Mouse (Mus musculus): ENCODE measurements around the gene Stk10. TPM values are rescaled to one million over a fixed set of nuclear protein-coding genes. Genes with fewer than 3 reads are reported as not detected.

Gene Stk10
- polyA plus RNA-seq, 1 experiment from 2014 or later: 2.9 TPM

- Histone ChIP-seq H3K36me3 (no peaks in the 10 kb centered on the region), H3K9me3 (no peaks in the 10 kb centered on the region), H3K9ac (no peak overlapping the region), H3K27ac (no peak overlapping the region), H3K4me3 (no peak overlapping the region), H3K27me3 (no peaks in the 10 kb centered on the region), H3K4me2 (no peak overlapping the region), H3K4me1 (no peaks in the 10 kb centered on the region)
- no peak for ATAC-seq (ENCODE audit: borderline replicate concordance, extremely low read depth, low FRiP score, low TSS enrichment)
- 79% methylated on average over 16 of the region's 16 CpGs for WGBS
Observed at GRCm38 (mm10) chr11:32580305-32580947, 47.3 kb downstream of the Stk10 start.

- ATAC-seq (ENCODE audit: borderline replicate concordance, extremely low read depth, low FRiP score, low TSS enrichment): no peak
- H3K36me3 ChIP-seq: no peaks in the 10 kb centered on the region
- no peak overlapping the region for H3K4me3 ChIP-seq
- H3K4me1 ChIP-seq: no peaks in the 10 kb centered on the region
- H3K27ac ChIP-seq: no peak overlapping the region
- no peaks in the 10 kb centered on the region for H3K27me3 ChIP-seq
- no peaks in the 10 kb centered on the region for H3K9me3 ChIP-seq
- H3K9ac ChIP-seq: no peak overlapping the region
- H3K4me2 ChIP-seq: no peak overlapping the region
- 74% methylated on average over 2 of the region's 2 CpGs for WGBS
Observed at GRCm38 (mm10) chr11:32581031-32581430, 47.9 kb downstream of the Stk10 start.

GRCm38 (mm10) chr11:32582813-32583212 lies 49.7 kb downstream of the Stk10 start:
- Histone ChIP-seq H3K27ac (no peak overlapping the region), H3K4me3 (no peak overlapping the region), H3K4me2 (no peak overlapping the region), H3K9ac (no peak overlapping the region), H3K36me3 (no peaks in the 10 kb centered on the region), H3K9me3 (no peaks in the 10 kb centered on the region), H3K27me3 (no peaks in the 10 kb centered on the region), H3K4me1 (no peaks in the 10 kb centered on the region)
- ATAC-seq (ENCODE audit: borderline replicate concordance, extremely low read depth, low FRiP score, low TSS enrichment): no peak
- WGBS: 46% methylated on average over 5 of the region's 5 CpGs

- no peak overlapping the region for H3K9ac ChIP-seq
- ATAC-seq (ENCODE audit: borderline replicate concordance, extremely low read depth, low FRiP score, low TSS enrichment): no peak
- H3K27ac ChIP-seq: no peak overlapping the region
- H3K36me3 ChIP-seq: no peaks in the 10 kb centered on the region
- 63% methylated on average over 6 of the region's 6 CpGs for WGBS
- H3K4me3 ChIP-seq: no peak overlapping the region
- H3K27me3 ChIP-seq: no peaks in the 10 kb centered on the region
- no peaks in the 10 kb centered on the region for H3K4me1 ChIP-seq
- H3K9me3 ChIP-seq: no peaks in the 10 kb centered on the region
- no peak overlapping the region for H3K4me2 ChIP-seq
Observed at GRCm38 (mm10) chr11:32585996-32586395, 52.9 kb downstream of the Stk10 start.

- Histone ChIP-seq H3K4me1 (no peaks in the 10 kb centered on the region), H3K36me3 (no peaks in the 10 kb centered on the region), H3K9ac (no peak overlapping the region), H3K9me3 (no peaks in the 10 kb centered on the region), H3K4me3 (no peak overlapping the region), H3K27me3 (no peaks in the 10 kb centered on the region), H3K4me2 (no peak overlapping the region), H3K27ac (no peak overlapping the region)
- no peak for ATAC-seq (ENCODE audit: borderline replicate concordance, extremely low read depth, low FRiP score, low TSS enrichment)
- WGBS: 71% methylated on average over 17 of the region's 17 CpGs
Observed at GRCm38 (mm10) chr11:32587191-32588089, 54.3 kb downstream of the Stk10 start.

- 25% methylated on average over 15 of the region's 15 CpGs for WGBS
Observed at GRCm38 (mm10) chr11:32588090-32588891, 55.2 kb downstream of the Stk10 start.

GRCm38 (mm10) chr11:32588892-32589172 lies 55.7 kb downstream of the Stk10 start:
- Histone ChIP-seq H3K4me2 (no peak overlapping the region), H3K9ac (no peak overlapping the region), H3K27me3 (no peaks in the 10 kb centered on the region), H3K27ac (no peak overlapping the region), H3K4me3 (no peak overlapping the region), H3K36me3 (no peaks in the 10 kb centered on the region), H3K9me3 (no peaks in the 10 kb centered on the region), H3K4me1 (no peaks in the 10 kb centered on the region)
- 76% methylated on average over 11 of the region's 11 CpGs for WGBS
- ATAC-seq (ENCODE audit: borderline replicate concordance, extremely low read depth, low FRiP score, low TSS enrichment): no peak

More at GRCm38 (mm10) chr11:32588090-32588891, 55.2 kb downstream of the Stk10 start:
- no peak overlapping the region for H3K4me2 ChIP-seq
- H3K9ac ChIP-seq: no peak overlapping the region
- H3K36me3 ChIP-seq: no peaks in the 10 kb centered on the region
- no peaks in the 10 kb centered on the region for H3K9me3 ChIP-seq
- H3K4me1 ChIP-seq: no peaks in the 10 kb centered on the region
- H3K4me3 ChIP-seq: no peak overlapping the region
- H3K27ac ChIP-seq: no peak overlapping the region
- H3K27me3 ChIP-seq: no peaks in the 10 kb centered on the region
- ATAC-seq (ENCODE audit: borderline replicate concordance, extremely low read depth, low FRiP score, low TSS enrichment): no peak

GRCm38 (mm10) chr11:32589201-32589600 lies 56.1 kb downstream of the Stk10 start:
- Histone ChIP-seq H3K4me1 (no peaks in the 10 kb centered on the region), H3K27me3 (no peaks in the 10 kb centered on the region), H3K4me2 (no peak overlapping the region), H3K36me3 (no peaks in the 10 kb centered on the region), H3K9ac (no peak overlapping the region), H3K27ac (no peak overlapping the region), H3K9me3 (no peaks in the 10 kb centered on the region), H3K4me3 (no peak overlapping the region)
- WGBS: 82% methylated on average over 12 of the region's 12 CpGs
- ATAC-seq (ENCODE audit: borderline replicate concordance, extremely low read depth, low FRiP score, low TSS enrichment): no peak

- no peaks in the 10 kb centered on the region for H3K27me3 ChIP-seq
- no peak overlapping the region for H3K4me3 ChIP-seq
- H3K36me3 ChIP-seq: no peaks in the 10 kb centered on the region
- no peak overlapping the region for H3K4me2 ChIP-seq
- WGBS: 77% methylated on average over 8 of the region's 8 CpGs
- no peak for ATAC-seq (ENCODE audit: borderline replicate concordance, extremely low read depth, low FRiP score, low TSS enrichment)
- H3K9ac ChIP-seq: no peak overlapping the region
- no peaks in the 10 kb centered on the region for H3K9me3 ChIP-seq
- H3K4me1 ChIP-seq: no peaks in the 10 kb centered on the region
- no peak overlapping the region for H3K27ac ChIP-seq
Observed at GRCm38 (mm10) chr11:32589791-32590190, 56.7 kb downstream of the Stk10 start.

GRCm38 (mm10) chr11:32590205-32590604 lies 57.1 kb downstream of the Stk10 start:
- H3K36me3 ChIP-seq: no peaks in the 10 kb centered on the region
- WGBS: 75% methylated on average over 6 of the region's 6 CpGs
- H3K9ac ChIP-seq: no peak overlapping the region
- no peak overlapping the region for H3K4me2 ChIP-seq
- no peaks in the 10 kb centered on the region for H3K27me3 ChIP-seq
- H3K27ac ChIP-seq: no peak overlapping the region
- H3K9me3 ChIP-seq: no peaks in the 10 kb centered on the region
- ATAC-seq (ENCODE audit: borderline replicate concordance, extremely low read depth, low FRiP score, low TSS enrichment): no peak
- no peaks in the 10 kb centered on the region for H3K4me1 ChIP-seq
- no peak overlapping the region for H3K4me3 ChIP-seq

GRCm38 (mm10) chr11:32591921-32592850 lies 59.1 kb downstream of the Stk10 start:
- no peaks in the 10 kb centered on the region for H3K27me3 ChIP-seq
- WGBS: 67% methylated on average over 12 of the region's 12 CpGs
- H3K27ac ChIP-seq: no peak overlapping the region

More at GRCm38 (mm10) chr11:32591921-32592850, 59.1 kb downstream of the Stk10 start:
- H3K9ac ChIP-seq: no peak overlapping the region
- no peak for ATAC-seq (ENCODE audit: borderline replicate concordance, extremely low read depth, low FRiP score, low TSS enrichment)
- H3K4me1 ChIP-seq: no peaks in the 10 kb centered on the region
- no peak overlapping the region for H3K4me3 ChIP-seq
- H3K4me2 ChIP-seq: no peak overlapping the region
- no peaks in the 10 kb centered on the region for H3K36me3 ChIP-seq
- H3K9me3 ChIP-seq: no peaks in the 10 kb centered on the region

Data from lung, embryonic 15.5 days (tissue).